Mouse (Mus musculus) testis, adult 2 months (tissue): Measurements from ENCODE around the gene Sorbs2.

Source experiments
- CTCF ChIP-seq: fragments of 200-500 bp; IDR thresholded peaks from 2 replicates; pipeline ENCODE4 v1.5.1; 2012; ENCODE audit warnings: low read depth, mild to moderate bottlenecking, inconsistent platforms, low read length, moderate library complexity; ENCODE audit not compliant: control insufficient read depth, insufficient read depth, insufficient replicate concordance
- POLR2A ChIP-seq: fragments of 200-500 bp; IDR thresholded peaks from 2 replicates; pipeline ENCODE4 v1.6.1; 2012; ENCODE audit warnings: low read depth, mild to moderate bottlenecking, inconsistent platforms, low read length, moderate library complexity; ENCODE audit not compliant: control insufficient read depth

- TF ChIP-seq CTCF (no peak), POLR2A (no peak)
These were observed 153.0 kb downstream of the Sorbs2 start for GRCm38 (mm10) chr8:45660570-45660969.
